Mouse (Mus musculus): ENCODE results near the gene Erc2.

DNA sequence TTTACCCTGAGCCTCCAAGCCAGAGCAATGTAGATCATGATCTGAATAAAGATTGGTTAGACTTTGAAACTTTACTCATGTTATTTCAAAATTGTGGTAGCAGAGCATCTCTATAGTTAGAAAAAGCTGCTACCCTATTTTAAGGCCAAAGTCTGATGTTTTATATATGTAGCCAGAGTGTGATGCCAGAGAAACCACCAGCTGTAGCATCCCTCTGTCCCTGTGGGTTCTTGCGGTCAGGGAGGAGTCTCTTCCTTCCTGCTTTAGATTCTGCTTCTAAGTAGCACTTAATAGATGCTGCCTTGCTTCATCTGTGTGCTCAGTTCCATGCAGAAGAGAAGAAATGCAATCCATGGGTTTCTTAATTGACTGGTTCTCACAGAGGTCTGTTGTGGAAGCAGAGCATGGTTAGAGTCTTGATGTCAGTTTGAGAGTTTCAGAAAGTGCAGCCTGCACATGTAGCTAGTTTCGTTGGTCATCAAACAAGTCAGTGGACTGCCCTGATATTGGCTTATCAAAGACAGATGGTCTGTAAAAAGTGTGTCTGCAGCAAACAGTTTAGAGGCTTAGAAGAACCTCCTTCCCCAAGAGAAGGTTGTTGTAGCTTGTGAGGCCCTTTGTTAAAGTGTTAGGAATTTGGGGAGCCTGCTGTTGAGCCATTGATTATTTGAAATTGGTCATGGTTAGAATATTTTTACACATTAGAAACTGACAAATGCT lies 156.9 kb downstream of the Erc2 start:
- TF ChIP-seq EP300 (IDR thresholded peaks at IDR 0.05; ENCODE audit: low read depth) (peak; percentile 52), CTCF (IDR thresholded peaks at IDR 0.05; ENCODE audit: low read depth) (no peak)

Data from liver, embryonic 14.5 days (tissue).